Mouse (Mus musculus): Measurements from ENCODE around the gene Barhl1.

The Barhl1 gene

GRCm38 (mm10) chr2:28916513-28916865 lies at the start of gene Barhl1:
Gene Barhl1, minus strand, starts transcription at chr2:28916668.
- no peak for DNase-seq (ENCODE audit: low spot score)

- no peak for DNase-seq (ENCODE audit: low spot score)
Observed at GRCm38 (mm10) chr2:28963565-28963964, 47.1 kb upstream of the Barhl1 start.

- DNase-seq (ENCODE audit: low spot score): no peak
Observed at GRCm38 (mm10) chr2:28961636-28962035, 45.2 kb upstream of the Barhl1 start.

GRCm38 (mm10) chr2:28961024-28961585 lies 44.6 kb upstream of the Barhl1 start:
- DNase-seq (ENCODE audit: low spot score): no peak

- DNase-seq (ENCODE audit: low spot score): no peak
Observed at GRCm38 (mm10) chr2:28956874-28957273, 40.4 kb upstream of the Barhl1 start.

- no peak for DNase-seq (ENCODE audit: low spot score)
Observed at GRCm38 (mm10) chr2:28954595-28954994, 38.1 kb upstream of the Barhl1 start.

GRCm38 (mm10) chr2:28952981-28953380 lies 36.5 kb upstream of the Barhl1 start:
- no peak for DNase-seq (ENCODE audit: low spot score)

- no peak for DNase-seq (ENCODE audit: low spot score)
Observed at GRCm38 (mm10) chr2:28946312-28946711, 29.8 kb upstream of the Barhl1 start.

- no peak for DNase-seq (ENCODE audit: low spot score)
Observed at GRCm38 (mm10) chr2:28945388-28945787, 28.9 kb upstream of the Barhl1 start.

GRCm38 (mm10) chr2:28943666-28944516 lies 27.4 kb upstream of the Barhl1 start:
- no peak for DNase-seq (ENCODE audit: low spot score)

- no peak for DNase-seq (ENCODE audit: low spot score)
Observed at GRCm38 (mm10) chr2:28938997-28939396, 22.5 kb upstream of the Barhl1 start.

GRCm38 (mm10) chr2:28930571-28930970 lies 14.1 kb upstream of the Barhl1 start:
- no peak for DNase-seq (ENCODE audit: low spot score)

GRCm38 (mm10) chr2:28923912-28924311 lies 7.4 kb upstream of the Barhl1 start:
- DNase-seq (ENCODE audit: low spot score): peak; percentile 67

- DNase-seq (ENCODE audit: low spot score): no peak
Observed at GRCm38 (mm10) chr2:28919001-28919400, 2.5 kb upstream of the Barhl1 start.

GRCm38 (mm10) chr2:28917518-28918361 lies 1.3 kb upstream of the Barhl1 start:
- DNase-seq (ENCODE audit: low spot score): no peak

- DNase-seq (ENCODE audit: low spot score): no peak
Observed at GRCm38 (mm10) chr2:28917156-28917517, 669 bp upstream of the Barhl1 start.

GRCm38 (mm10) chr2:28915768-28916512 lies 528 bp downstream of the Barhl1 start:
- DNase-seq (ENCODE audit: low spot score): no peak

GRCm38 (mm10) chr2:28915104-28915738 lies 1.2 kb downstream of the Barhl1 start:
- DNase-seq (ENCODE audit: low spot score): no peak

- no peak for DNase-seq (ENCODE audit: low spot score)
Observed at GRCm38 (mm10) chr2:28914121-28914520, 2.3 kb downstream of the Barhl1 start.

GRCm38 (mm10) chr2:28912961-28913360 lies 3.5 kb downstream of the Barhl1 start:
- DNase-seq (ENCODE audit: low spot score): no peak

GRCm38 (mm10) chr2:28912039-28912700 lies 4.3 kb downstream of the Barhl1 start:
- DNase-seq (ENCODE audit: low spot score): no peak

Data from layer of hippocampus, adult 11-12 months (tissue).